Mouse (Mus musculus) hindbrain, embryonic 13.5 days (tissue): ENCODE results near the gene Ppil6. TPM values are rescaled to one million over a fixed set of nuclear protein-coding genes. Genes with fewer than 3 reads are reported as not detected.

Experiments used
- ATAC-seq: fragments of 200-750 bp; cut with Nextera tagmentation; 2 replicates; pipeline ENCODE4 v1.8.0; 2017; ENCODE audit warnings: moderate TSS enrichment; ENCODE audit not compliant: low FRiP score
- H3K27ac ChIP-seq: fragments of 300-500 bp; sonication (generic); 2 replicates; pipeline ENCODE4 v1.5.1; 2015; ENCODE audit warnings: inconsistent platforms, mild to moderate bottlenecking, moderate library complexity
- H3K27me3 ChIP-seq: fragments of 300-500 bp; sonication (generic); 2 replicates; pipeline ENCODE4 v1.6.1; 2015; ENCODE audit warnings: mild to moderate bottlenecking, inconsistent platforms
- H3K36me3 ChIP-seq: fragments of 300-500 bp; sonication (generic); 2 replicates; pipeline ENCODE4 v1.6.1; 2015; ENCODE audit warnings: mild to moderate bottlenecking, inconsistent platforms
- H3K4me1 ChIP-seq: fragments of 300-500 bp; sonication (generic); replicated peaks from 2 replicates; pipeline ENCODE4 v1.6.1; 2015; ENCODE audit warnings: inconsistent platforms
- H3K4me2 ChIP-seq: fragments of 300-500 bp; sonication (generic); 2 replicates; pipeline ENCODE4 v1.6.1; 2015; ENCODE audit warnings: inconsistent platforms, mild to moderate bottlenecking, moderate library complexity
- H3K4me3 ChIP-seq: fragments of 300-500 bp; sonication (generic); 2 replicates; pipeline ENCODE4 v1.5.1; 2015; ENCODE audit warnings: mild to moderate bottlenecking, inconsistent platforms
- H3K9ac ChIP-seq: fragments of 300-500 bp; sonication (generic); 2 replicates; pipeline ENCODE4 v1.6.1; 2015; ENCODE audit warnings: mild to moderate bottlenecking, inconsistent platforms
- H3K9me3 ChIP-seq: fragments of 300-500 bp; sonication (generic); 2 replicates; pipeline ENCODE4 v1.6.1; 2016; ENCODE audit warnings: inconsistent platforms
- WGBS: fragments of 180-500 bp; shearing (Covaris S2); methylation state at CpG from one replicate; pipeline ENCODE4 v1.1.7; 2015; 5-methylcytosine and 5-hydroxymethylcytosine counted together
- polyA plus RNA-seq: library from polyadenylated mRNA; unstranded; fragments of >200 nt; fragmentation: Nextera tagmentation; extraction: Ambion mirVana; gene quantifications from 2 replicates; pipeline ENCODE4 v1.2.1, GENCODE M21; 2015

Gene Ppil6
- 2.7 and 4.6 TPM in 2 replicates for polyA plus RNA-seq

DNA sequence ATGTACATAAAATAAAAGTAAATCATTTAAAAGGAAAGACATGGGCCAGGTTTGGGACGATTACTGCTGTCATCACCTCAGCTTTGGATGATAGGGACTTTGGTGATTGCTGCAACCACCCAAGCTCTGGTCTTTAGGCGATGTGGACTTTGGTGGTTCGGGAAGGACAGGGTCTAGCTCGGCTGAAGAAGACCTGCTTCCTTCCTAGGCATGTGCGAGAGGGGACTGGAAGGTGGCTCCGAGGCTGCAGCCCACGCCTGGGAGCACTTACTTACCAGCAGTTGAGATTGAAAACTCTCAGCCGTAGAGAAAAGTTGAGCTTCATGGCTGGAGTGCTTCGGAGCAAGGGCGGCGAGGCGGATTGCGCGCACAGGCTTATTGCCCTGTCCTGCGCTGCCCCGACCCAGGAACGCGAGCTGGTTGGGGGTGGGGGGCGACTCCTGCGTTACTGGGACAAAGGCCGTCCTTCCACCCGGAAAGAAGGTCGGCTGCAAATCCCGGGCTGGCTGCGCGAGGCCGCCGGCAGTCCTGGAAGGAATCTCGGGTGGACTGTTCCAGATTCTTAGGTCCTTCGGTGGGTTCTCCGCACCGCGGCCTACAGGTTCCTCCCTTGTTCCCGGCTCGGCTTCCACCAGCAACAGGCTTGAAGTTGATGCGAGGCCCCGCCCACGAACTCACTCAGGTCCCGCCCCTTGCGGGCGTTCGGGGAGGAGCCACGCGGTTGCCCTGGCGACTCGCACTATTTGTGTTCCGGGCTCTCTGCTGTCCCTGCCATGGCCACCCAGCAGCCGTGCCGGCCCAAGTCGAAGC, at the start of gene Ppil6, which contains the start of gene Smpd2:
Ppil6 (plus strand) TSS at position 732 of the 810 bp plus-strand sequence.
Smpd2 (minus strand) TSS at position 662 of the 810 bp plus-strand sequence.
- Histone ChIP-seq H3K4me2 (peak within 1 kb of the TSS; percentile 98), H3K9ac (peak within 1 kb of the TSS; percentile 78), H3K36me3 (peaks cover 31% of the 10 kb centered on the region), H3K4me1 (peaks cover 26% of the 10 kb centered on the region), H3K4me3 (peak within 1 kb of the TSS; percentile 68), H3K9me3 (no peaks in the 10 kb centered on the region), H3K27me3 (0 out of 2 replicates have a peak, but pooled peaks cover 4% of the 10 kb centered on the region), H3K27ac (peak within 1 kb of the TSS; percentile 63; the same call in 1 of the 2 replicates)
- ATAC-seq: peak; percentile 96
- under 1% methylated on average over 46 of the region's 50 CpGs for WGBS

- Histone ChIP-seq H3K4me2 (no peak overlapping the region), H3K36me3 (peaks cover 15% of the 10 kb centered on the region), H3K27ac (no peak overlapping the region), H3K4me3 (no peak overlapping the region), H3K27me3 (0 out of 2 replicates have a peak, but pooled peaks cover 5% of the 10 kb centered on the region), H3K9me3 (no peaks in the 10 kb centered on the region), H3K9ac (no peak overlapping the region), H3K4me1 (peaks cover 30% of the 10 kb centered on the region)
- no peak for ATAC-seq
- WGBS: 62% methylated on average over 1 of the region's 1 CpGs
Observed at GRCm38 (mm10) chr10:41448216-41448615, 42.0 kb upstream of the Ppil6 start.

DNA sequence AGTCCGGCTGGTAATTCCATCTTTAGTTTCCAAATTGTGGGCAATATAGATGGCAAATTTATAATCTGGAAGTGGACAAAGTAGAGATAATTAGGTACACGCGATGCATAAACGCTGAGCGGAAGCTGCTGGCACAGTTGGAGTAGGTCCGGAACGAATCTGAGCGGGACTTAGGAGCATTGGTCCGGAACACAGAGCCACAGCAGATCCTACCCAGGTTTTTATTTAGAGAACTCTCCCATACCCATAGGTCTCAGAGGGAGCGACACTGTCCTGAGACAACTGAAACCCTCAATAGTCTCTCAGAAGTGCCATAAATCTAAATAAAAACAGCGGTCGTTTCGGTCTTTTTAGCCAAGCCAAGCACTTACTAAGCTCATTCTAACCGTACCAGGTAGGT, 40.6 kb upstream of the Ppil6 start:
- no peaks in the 10 kb centered on the region for H3K9me3 ChIP-seq
- peaks cover 44% of the 10 kb centered on the region for H3K4me1 ChIP-seq
- H3K9ac ChIP-seq: peak overlapping the region; percentile 89
- H3K4me3 ChIP-seq: peak overlapping the region; percentile 88
- H3K27me3 ChIP-seq: 0 out of 2 replicates have a peak, but pooled peaks cover 5% of the 10 kb centered on the region
- peak; percentile 80 for ATAC-seq
- H3K27ac ChIP-seq: peak overlapping the region; percentile 89
- H3K4me2 ChIP-seq: peak overlapping the region; percentile 79
- 14% methylated on average over 14 of the region's 14 CpGs for WGBS
- peaks cover 23% of the 10 kb centered on the region for H3K36me3 ChIP-seq

GRCm38 (mm10) chr10:41450137-41450670, 40.0 kb upstream of the Ppil6 start, which contains the start of gene Zbtb24:
TSS of gene Zbtb24 (plus strand) at chr10:41450383.
- WGBS: under 1% methylated on average over 48 of the region's 49 CpGs
- Histone ChIP-seq H3K9ac (peak within 1 kb of the TSS; percentile 89), H3K4me3 (peak within 1 kb of the TSS; percentile 88), H3K36me3 (peaks cover 28% of the 10 kb centered on the region), H3K9me3 (no peaks in the 10 kb centered on the region), H3K4me2 (peak within 1 kb of the TSS; percentile 79), H3K27ac (peak within 1 kb of the TSS; percentile 89), H3K27me3 (0 out of 2 replicates have a peak, but pooled peaks cover 5% of the 10 kb centered on the region), H3K4me1 (peaks cover 44% of the 10 kb centered on the region)
- ATAC-seq: peak; percentile 98

DNA sequence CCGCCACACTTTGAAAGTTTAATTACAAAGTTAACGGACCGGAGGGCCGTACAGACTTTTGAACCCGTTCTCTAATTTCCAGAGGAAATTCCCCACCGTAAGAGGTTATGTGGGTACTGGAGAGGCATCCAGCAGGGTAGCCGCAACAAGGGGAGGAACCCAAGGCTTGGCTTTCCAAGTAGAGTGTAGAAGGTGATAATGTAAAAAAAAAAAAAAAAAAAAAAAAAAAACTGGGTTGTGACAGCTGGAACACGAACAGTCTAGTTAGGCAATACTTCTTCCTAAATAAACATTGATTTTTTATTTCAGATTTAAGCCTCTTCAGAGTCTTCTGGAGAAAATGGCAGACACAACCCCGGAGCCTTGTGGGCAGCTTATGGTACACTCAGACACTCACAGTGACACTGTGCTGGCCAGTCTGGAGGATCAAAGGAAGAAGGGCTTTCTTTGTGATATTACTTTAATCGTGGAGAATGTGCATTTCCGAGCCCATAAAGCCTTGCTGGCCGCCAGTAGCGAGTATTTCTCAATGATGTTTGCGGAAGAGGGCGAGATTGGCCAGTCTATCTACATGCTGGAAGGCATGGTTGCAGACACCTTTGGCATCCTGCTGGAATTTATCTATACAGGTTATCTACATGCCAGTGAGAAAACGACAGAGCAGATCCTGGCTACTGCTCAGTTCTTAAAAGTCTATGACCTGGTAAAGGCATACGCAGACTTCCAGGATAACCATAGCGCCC, 39.3 kb upstream of the Ppil6 start:
- Histone ChIP-seq H3K9me3 (no peaks in the 10 kb centered on the region), H3K27ac (no peak overlapping the region), H3K27me3 (0 out of 2 replicates have a peak, but pooled peaks cover 5% of the 10 kb centered on the region), H3K4me1 (peaks cover 44% of the 10 kb centered on the region), H3K4me3 (peak overlapping the region; percentile 88), H3K9ac (peak overlapping the region; percentile 89), H3K36me3 (peaks cover 35% of the 10 kb centered on the region), H3K4me2 (peak overlapping the region; percentile 79)
- WGBS: 59% methylated on average over 18 of the region's 18 CpGs
- ATAC-seq: peak; percentile 5; the same call in 1 of the 2 replicates

DNA sequence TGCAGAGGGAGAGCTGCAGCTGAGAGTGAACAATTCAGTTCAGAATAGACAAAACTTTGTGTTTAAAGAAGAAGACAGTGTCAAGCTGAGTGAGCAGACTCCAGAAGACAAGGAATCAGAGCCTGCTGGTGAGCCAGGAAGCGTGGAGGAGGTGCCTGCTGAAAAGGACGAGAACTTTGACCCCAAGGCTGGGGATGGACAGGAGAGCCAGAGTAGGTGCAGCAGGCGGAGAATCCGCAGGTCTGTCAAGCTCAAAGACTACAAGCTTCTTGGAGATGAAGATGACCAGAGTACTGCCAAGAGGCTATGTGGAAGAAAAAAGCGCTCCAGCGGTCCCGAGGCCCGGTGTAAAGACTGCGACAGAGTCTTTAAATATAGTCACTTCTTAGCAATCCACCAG, 38.6 kb upstream of the Ppil6 start:
- H3K4me3 ChIP-seq: no peak overlapping the region
- H3K9ac ChIP-seq: 0 out of 2 replicates have a peak overlapping the region, but pooled peaks have one; percentile 13
- no peak for ATAC-seq
- no peak overlapping the region for H3K27ac ChIP-seq
- H3K9me3 ChIP-seq: no peaks in the 10 kb centered on the region
- WGBS: 95% methylated on average over 9 of the region's 9 CpGs
- peaks cover 44% of the 10 kb centered on the region for H3K4me1 ChIP-seq
- peaks cover 42% of the 10 kb centered on the region for H3K36me3 ChIP-seq
- H3K4me2 ChIP-seq: peak overlapping the region; percentile 79
- 0 out of 2 replicates have a peak, but pooled peaks cover 5% of the 10 kb centered on the region for H3K27me3 ChIP-seq

DNA sequence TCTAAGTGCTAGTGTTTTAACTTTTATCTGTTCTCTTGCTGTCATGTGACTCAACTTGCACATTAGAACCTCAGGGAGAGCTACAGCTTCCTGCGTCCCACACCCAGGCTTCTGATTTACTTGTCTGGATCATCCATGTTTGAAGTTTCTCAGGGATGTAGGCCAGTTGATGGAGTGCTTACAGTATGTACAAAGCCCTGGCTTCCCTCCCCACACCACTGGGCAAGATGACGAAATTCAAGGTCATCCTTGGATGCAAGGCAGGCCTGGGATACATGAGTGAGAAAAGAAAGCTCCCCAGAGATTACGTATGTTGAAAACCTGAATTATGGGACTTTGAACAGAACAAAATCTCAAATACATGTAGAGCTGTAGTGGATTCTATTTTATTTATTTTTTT, 37.4 kb upstream of the Ppil6 start:
- Histone ChIP-seq H3K9ac (no peak overlapping the region), H3K27me3 (0 out of 2 replicates have a peak, but pooled peaks cover 5% of the 10 kb centered on the region), H3K36me3 (peaks cover 45% of the 10 kb centered on the region), H3K27ac (no peak overlapping the region), H3K4me1 (peaks cover 44% of the 10 kb centered on the region), H3K9me3 (no peaks in the 10 kb centered on the region), H3K4me3 (no peak overlapping the region), H3K4me2 (no peak overlapping the region)
- 97% methylated on average over 3 of the region's 3 CpGs for WGBS
- ATAC-seq: no peak

DNA sequence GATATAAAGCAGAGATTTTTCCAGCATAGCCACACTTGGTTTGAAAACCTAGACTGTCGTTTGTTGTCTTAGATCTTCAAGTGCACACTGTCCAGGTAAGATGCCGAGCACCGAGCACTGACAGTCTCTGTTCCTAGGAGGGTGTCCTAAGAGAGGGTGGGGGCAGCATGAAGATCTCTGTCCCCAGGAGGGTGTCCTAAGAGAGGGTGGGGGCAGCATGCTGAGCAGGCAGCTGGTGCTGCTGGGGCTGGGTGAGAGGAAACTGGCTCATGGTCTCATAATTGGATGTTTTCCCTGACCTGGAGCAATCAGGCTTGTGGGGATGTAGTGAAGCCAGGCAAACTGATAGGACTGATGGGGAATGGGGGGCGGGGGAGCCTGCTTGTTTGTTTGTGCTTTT, 30.2 kb upstream of the Ppil6 start:
- ATAC-seq: no peak
- Histone ChIP-seq H3K27ac (0 out of 2 replicates have a peak overlapping the region, but pooled peaks have one; percentile 23), H3K4me2 (no peak overlapping the region), H3K4me1 (peaks cover 14% of the 10 kb centered on the region), H3K27me3 (no peaks in the 10 kb centered on the region), H3K9me3 (no peaks in the 10 kb centered on the region), H3K4me3 (no peak overlapping the region), H3K36me3 (peaks cover 73% of the 10 kb centered on the region), H3K9ac (0 out of 2 replicates have a peak overlapping the region, but pooled peaks have one; percentile 6)
- WGBS: 83% methylated on average over 4 of the region's 4 CpGs

- Histone ChIP-seq H3K9me3 (no peaks in the 10 kb centered on the region), H3K4me2 (no peak overlapping the region), H3K27me3 (no peaks in the 10 kb centered on the region), H3K4me3 (no peak overlapping the region), H3K4me1 (peaks cover 14% of the 10 kb centered on the region), H3K9ac (0 out of 2 replicates have a peak overlapping the region, but pooled peaks have one; percentile 6), H3K27ac (0 out of 2 replicates have a peak overlapping the region, but pooled peaks have one; percentile 23), H3K36me3 (peaks cover 70% of the 10 kb centered on the region)
- 34% methylated on average over 2 of the region's 2 CpGs for WGBS
- ATAC-seq: no peak
Observed at GRCm38 (mm10) chr10:41460501-41460900, 29.7 kb upstream of the Ppil6 start.

DNA sequence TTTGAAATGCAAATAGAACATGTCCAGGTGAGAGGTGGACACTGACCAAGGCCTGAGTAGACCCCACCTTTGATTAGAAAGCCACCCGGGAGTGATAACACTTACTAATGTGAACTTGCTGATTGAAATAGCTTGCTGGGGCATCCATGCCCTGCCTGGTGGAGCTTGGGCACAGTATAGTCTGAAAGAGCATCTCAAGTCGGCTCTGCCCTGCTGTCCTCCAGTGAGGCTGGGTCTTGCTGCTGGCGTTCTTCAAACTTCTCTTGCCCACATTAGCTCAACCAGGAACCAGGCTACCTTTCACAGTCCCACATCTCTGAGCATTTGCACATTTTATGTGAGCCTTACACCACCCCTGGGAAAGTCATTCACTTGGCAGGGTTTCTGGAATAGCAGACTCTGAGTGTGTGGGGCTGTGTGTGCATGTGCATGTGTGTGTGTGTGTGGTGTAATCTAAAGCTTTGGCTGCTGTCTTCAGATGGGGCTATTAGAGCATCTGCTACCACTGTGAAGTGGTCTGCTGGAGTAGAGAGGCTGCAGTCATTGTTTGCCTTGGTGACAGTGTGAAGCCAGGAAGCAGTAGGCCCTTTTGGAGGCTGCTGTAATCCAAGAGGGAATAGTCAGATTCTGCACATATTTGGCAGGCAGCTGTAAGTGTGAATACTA, 29.0 kb upstream of the Ppil6 start:
- no peak overlapping the region for H3K27ac ChIP-seq
- H3K36me3 ChIP-seq: peaks cover 69% of the 10 kb centered on the region
- no peaks in the 10 kb centered on the region for H3K27me3 ChIP-seq
- no peak overlapping the region for H3K4me2 ChIP-seq
- no peak overlapping the region for H3K9ac ChIP-seq
- 95% methylated on average over 3 of the region's 3 CpGs for WGBS
- no peak overlapping the region for H3K4me3 ChIP-seq
- peaks cover 14% of the 10 kb centered on the region for H3K4me1 ChIP-seq
- ATAC-seq: no peak
- no peaks in the 10 kb centered on the region for H3K9me3 ChIP-seq

DNA sequence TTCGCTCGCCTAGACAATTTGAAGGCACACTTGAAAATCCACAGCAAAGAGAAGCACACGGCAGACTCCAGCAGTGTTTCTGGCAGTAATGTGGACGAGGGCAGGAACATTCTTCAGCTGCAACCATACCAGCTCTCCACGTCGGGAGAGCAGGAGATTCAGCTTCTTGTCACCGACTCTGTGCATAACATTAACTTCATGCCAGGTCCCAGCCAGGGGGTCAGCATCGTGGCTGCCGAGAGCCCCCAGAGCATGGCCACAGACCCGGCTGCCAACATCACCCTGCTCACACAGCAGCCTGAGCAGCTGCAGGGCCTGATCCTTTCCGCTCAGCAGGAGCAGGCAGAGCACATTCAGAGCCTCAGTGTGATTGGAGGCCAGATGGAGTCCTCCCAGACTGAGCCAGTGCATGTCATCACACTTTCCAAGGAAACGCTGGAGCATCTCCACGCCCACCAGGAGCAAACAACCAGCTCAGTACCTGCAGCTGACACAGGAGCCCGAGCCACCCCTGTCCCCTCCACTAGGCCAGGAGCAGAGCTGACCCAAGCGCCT, 25.8 kb upstream of the Ppil6 start:
- Histone ChIP-seq H3K27ac (peak overlapping the region; percentile 35; the same call in 1 of the 2 replicates), H3K4me1 (peaks cover 14% of the 10 kb centered on the region), H3K9me3 (no peaks in the 10 kb centered on the region), H3K36me3 (peaks cover 71% of the 10 kb centered on the region), H3K27me3 (no peaks in the 10 kb centered on the region), H3K4me3 (no peak overlapping the region), H3K4me2 (no peak overlapping the region), H3K9ac (no peak overlapping the region)
- 32% methylated on average over 15 of the region's 15 CpGs for WGBS
- no peak for ATAC-seq
